Mouse (Mus musculus): ENCODE measurements at regions not wholly inside any gene's neighbourhood (a gene's known extent, or its start where the extent isn't known, plus 50 kb on each side); places are given as distances from the start of the nearest gene placed in this dataset.

DNA sequence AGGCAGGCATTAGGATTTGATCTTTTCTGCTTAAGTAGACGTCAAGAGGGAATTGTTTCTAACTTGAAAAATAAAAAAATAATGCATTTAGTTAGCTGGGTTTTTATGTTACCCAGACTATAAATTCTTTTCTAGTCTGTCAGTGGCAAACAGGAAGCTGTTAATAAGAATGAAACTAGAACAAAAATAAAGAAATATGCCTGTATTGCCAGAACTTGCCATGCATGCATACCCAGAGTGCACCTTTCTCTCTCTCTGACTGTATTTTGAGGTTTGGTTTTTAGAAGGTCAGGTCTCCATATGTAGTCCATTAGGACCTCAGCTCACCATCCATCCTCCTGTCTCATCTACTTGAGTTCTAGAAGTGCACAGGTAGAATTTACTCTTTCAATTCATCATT is 661.0 kb upstream of the Cblb start:
- TF ChIP-seq POLR2A (IDR thresholded peaks at IDR 0.05; ENCODE audit: extremely low read depth, insufficient read depth, low read length) (no peak), CTCF (IDR thresholded peaks at IDR 0.05; ENCODE audit: low read depth, low read length) (no peak)
- Histone ChIP-seq H3K79me2 (ENCODE audit: control insufficient read depth, insufficient read depth, low read length) (no peaks in the 10 kb centered on the region), H3K4me3 (ENCODE audit: insufficient read depth, low read depth, low read length) (no peak overlapping the region), H3K27me3 (ENCODE audit: control insufficient read depth, insufficient read depth, low read length) (no peaks in the 10 kb centered on the region), H3K27ac (replicated peaks; ENCODE audit: insufficient read depth, low read depth, low read length) (no peak overlapping the region), H3K36me3 (ENCODE audit: control insufficient read depth, insufficient read depth, low read length) (no peaks in the 10 kb centered on the region), H3K4me1 (ENCODE audit: control insufficient read depth, insufficient read depth, low read length) (no peaks in the 10 kb centered on the region), H3K9ac (ENCODE audit: low read depth, low read length) (no peak overlapping the region)
- no peak for DNase-seq (ENCODE audit: extremely low read depth, low read depth, low spot score)
- WGBS: 66% methylated on average over 1 of the region's 1 CpGs

DNA sequence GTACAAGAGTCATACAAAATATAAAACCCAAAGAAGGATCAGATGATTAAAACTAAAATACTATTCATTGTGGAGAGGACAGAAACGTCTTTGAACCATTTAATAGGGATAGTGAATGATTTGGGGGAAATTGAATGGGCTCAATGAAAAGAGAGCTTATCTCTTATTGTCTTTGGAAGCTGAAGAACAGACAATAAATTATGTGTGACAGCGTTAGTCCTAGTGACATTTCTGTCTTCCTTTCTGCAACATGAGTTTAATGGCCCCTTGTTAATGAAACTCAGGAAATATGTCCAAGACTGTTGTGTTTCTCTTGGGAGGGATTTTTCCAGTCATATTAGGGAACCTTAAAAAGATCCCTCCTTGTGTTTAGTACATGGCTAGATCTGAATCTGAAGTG is 644.6 kb upstream of the Cblb start:
- Histone ChIP-seq H3K4me1 (ENCODE audit: control insufficient read depth, insufficient read depth, low read length) (no peaks in the 10 kb centered on the region), H3K27ac (replicated peaks; ENCODE audit: insufficient read depth, low read depth, low read length) (no peak overlapping the region), H3K36me3 (ENCODE audit: control insufficient read depth, insufficient read depth, low read length) (no peaks in the 10 kb centered on the region), H3K4me3 (ENCODE audit: insufficient read depth, low read depth, low read length) (no peak overlapping the region), H3K9ac (ENCODE audit: low read depth, low read length) (no peak overlapping the region), H3K79me2 (ENCODE audit: control insufficient read depth, insufficient read depth, low read length) (no peaks in the 10 kb centered on the region), H3K27me3 (ENCODE audit: control insufficient read depth, insufficient read depth, low read length) (no peaks in the 10 kb centered on the region)
- WGBS: 50% methylated on average over 2 of the region's 2 CpGs
- TF ChIP-seq POLR2A (IDR thresholded peaks at IDR 0.05; ENCODE audit: extremely low read depth, insufficient read depth, low read length) (no peak), CTCF (IDR thresholded peaks at IDR 0.05; ENCODE audit: low read depth, low read length) (no peak)
- no peak for DNase-seq (ENCODE audit: extremely low read depth, low read depth, low spot score)

DNA sequence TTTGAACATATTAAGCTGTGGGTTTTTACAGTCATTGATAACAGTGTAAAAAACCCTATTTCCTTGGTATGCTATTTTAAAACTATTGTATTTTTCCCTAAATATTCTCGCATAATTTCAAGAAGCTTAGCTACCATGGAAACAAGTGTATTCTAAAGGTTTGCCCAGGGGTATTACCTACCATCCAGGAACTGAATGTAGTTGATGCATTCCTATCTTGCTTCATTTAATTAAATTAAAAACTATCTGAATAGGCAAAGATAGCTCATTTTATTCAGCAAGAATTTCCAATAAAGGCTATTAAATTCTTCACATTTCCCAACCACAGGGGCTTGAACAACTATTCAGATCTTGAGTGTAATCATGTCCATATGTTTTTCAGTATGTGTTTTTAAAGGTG is 643.5 kb upstream of the Cblb start:
- WGBS: 77% methylated on average over 1 of the region's 1 CpGs
- Histone ChIP-seq H3K4me1 (ENCODE audit: control insufficient read depth, insufficient read depth, low read length) (no peaks in the 10 kb centered on the region), H3K27me3 (ENCODE audit: control insufficient read depth, insufficient read depth, low read length) (no peaks in the 10 kb centered on the region), H3K79me2 (ENCODE audit: control insufficient read depth, insufficient read depth, low read length) (no peaks in the 10 kb centered on the region), H3K27ac (replicated peaks; ENCODE audit: insufficient read depth, low read depth, low read length) (no peak overlapping the region), H3K36me3 (ENCODE audit: control insufficient read depth, insufficient read depth, low read length) (no peaks in the 10 kb centered on the region), H3K4me3 (ENCODE audit: insufficient read depth, low read depth, low read length) (no peak overlapping the region), H3K9ac (ENCODE audit: low read depth, low read length) (no peak overlapping the region)
- DNase-seq (ENCODE audit: extremely low read depth, low read depth, low spot score): no peak
- TF ChIP-seq CTCF (IDR thresholded peaks at IDR 0.05; ENCODE audit: low read depth, low read length) (no peak), POLR2A (IDR thresholded peaks at IDR 0.05; ENCODE audit: extremely low read depth, insufficient read depth, low read length) (no peak)

DNA sequence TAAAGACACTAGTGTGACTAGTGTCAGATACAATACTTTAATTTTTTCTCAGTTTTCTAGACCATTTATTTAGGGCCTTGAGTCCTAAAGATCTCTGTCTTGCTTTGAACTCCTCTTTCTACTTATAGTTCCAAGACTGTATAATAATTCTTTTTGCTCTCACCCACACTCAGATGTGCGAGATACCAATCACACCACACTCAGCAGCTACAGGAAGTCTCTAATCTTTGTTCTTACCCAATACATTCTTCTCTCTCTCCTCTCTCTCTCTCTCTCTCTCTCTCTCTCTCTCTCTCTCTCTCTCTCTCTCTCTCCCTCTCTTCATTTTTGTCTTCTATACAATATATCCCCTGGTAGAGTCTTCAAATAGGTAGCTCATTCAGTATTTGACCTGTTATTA is 637.2 kb upstream of the Cblb start:
- Histone ChIP-seq H3K4me1 (ENCODE audit: control insufficient read depth, insufficient read depth, low read length) (no peaks in the 10 kb centered on the region), H3K9ac (ENCODE audit: low read depth, low read length) (no peak overlapping the region), H3K79me2 (ENCODE audit: control insufficient read depth, insufficient read depth, low read length) (no peaks in the 10 kb centered on the region), H3K27me3 (ENCODE audit: control insufficient read depth, insufficient read depth, low read length) (no peaks in the 10 kb centered on the region), H3K27ac (replicated peaks; ENCODE audit: insufficient read depth, low read depth, low read length) (no peak overlapping the region), H3K4me3 (ENCODE audit: insufficient read depth, low read depth, low read length) (no peak overlapping the region), H3K36me3 (ENCODE audit: control insufficient read depth, insufficient read depth, low read length) (no peaks in the 10 kb centered on the region)
- DNase-seq (ENCODE audit: extremely low read depth, low read depth, low spot score): no peak
- TF ChIP-seq POLR2A (IDR thresholded peaks at IDR 0.05; ENCODE audit: extremely low read depth, insufficient read depth, low read length) (no peak), CTCF (IDR thresholded peaks at IDR 0.05; ENCODE audit: low read depth, low read length) (no peak)
- WGBS: 59% methylated on average over 1 of the region's 1 CpGs
